Mouse (Mus musculus) CH12.LX (cell line): ENCODE results near the gene Brap. TPM values are rescaled to one million over a fixed set of nuclear protein-coding genes. Genes with fewer than 3 reads are reported as not detected.

Experiments used
- DNase-seq: peaks from one replicate; pipeline ENCODE4 v3.0.0-alpha.2; 2013; ENCODE audit errors: extremely low read depth
- H3K27ac ChIP-seq: 2 replicates; pipeline ENCODE4 v1.5.1; 2012; ENCODE audit warnings: low read depth, mild to moderate bottlenecking, control low read depth, moderate library complexity; ENCODE audit not compliant: insufficient read depth
- H3K27me3 ChIP-seq: replicated peaks from 2 replicates; pipeline ENCODE3; 2012; ENCODE audit warnings: inconsistent platforms
- H3K36me3 ChIP-seq, 2 experiments: replicated peaks in 1 of 2; 2 replicates each; pipeline versions ENCODE3 to v1.6.1; 2012; ENCODE audit warnings: inconsistent platforms in 1 of 2, low read length in 1 of 2, mild to moderate bottlenecking in 1 of 2, mixed read lengths in 1 of 2, moderate library complexity in 1 of 2; ENCODE audit not compliant: control insufficient read depth in 1 of 2, insufficient read depth in 1 of 2
- H3K4me1 ChIP-seq, 2 experiments: 2 replicates each; pipeline ENCODE4 v1.6.1; 2012; ENCODE audit warnings: inconsistent platforms in 1 of 2, moderate library complexity in 1 of 2; ENCODE audit not compliant: insufficient read depth in 2 of 2, control insufficient read depth in 1 of 2
- H3K4me2 ChIP-seq: 2 replicates; pipeline ENCODE4 v1.6.1; 2012; ENCODE audit warnings: low read depth, mild to moderate bottlenecking, control low read depth; ENCODE audit not compliant: poor library complexity, insufficient read depth, severe bottlenecking
- H3K4me3 ChIP-seq, 3 experiments: fragments of 150-350 bp in 1 of 3; sonication (generic) in 1 of 3; replicated peaks in 1 of 3; 2 replicates each; pipeline versions ENCODE3 to v1.5.1; 2011 to 2012; ENCODE audit warnings: low read depth in 2 of 3, low read length in 2 of 3, mild to moderate bottlenecking in 2 of 3, moderate library complexity in 2 of 3, control low read depth in 1 of 3, improper control_type of control experiment in 1 of 3, inconsistent platforms in 1 of 3, mixed read lengths in 1 of 3; ENCODE audit not compliant: poor library complexity in 1 of 3
- H3K79me2 ChIP-seq: replicated peaks from 2 replicates; pipeline ENCODE4 v1.6.1; 2012; ENCODE audit warnings: mild to moderate bottlenecking, moderate library complexity; ENCODE audit not compliant: control insufficient read depth, poor library complexity, insufficient read depth, severe bottlenecking; ENCODE audit errors: extremely low read depth
- H3K9ac ChIP-seq: 2 replicates; pipeline ENCODE4 v1.6.1; 2012; ENCODE audit warnings: low read depth, mild to moderate bottlenecking, control low read depth, moderate library complexity; ENCODE audit not compliant: insufficient read depth
- H3K9me3 ChIP-seq: replicated peaks from 2 replicates; pipeline ENCODE3; 2012; ENCODE audit warnings: low read length, inconsistent platforms, mixed read lengths
- CHD1 ChIP-seq: IDR thresholded peaks from 2 replicates; pipeline ENCODE4 v1.6.1; 2012; ENCODE audit warnings: low read depth, low read length, improper control_type of control experiment, inconsistent platforms
- ETS1 ChIP-seq: conservative IDR thresholded peaks from 2 replicates; pipeline ENCODE4 v1.6.1; 2012; ENCODE audit warnings: low read depth, mild to moderate bottlenecking, inconsistent platforms, low read length, improper control_type of control experiment, moderate library complexity
- GABPA ChIP-seq: IDR thresholded peaks from 2 replicates; pipeline ENCODE4 v1.6.1; 2012; ENCODE audit warnings: low read depth, low read length, improper control_type of control experiment, inconsistent platforms; ENCODE audit not compliant: insufficient replicate concordance
- HCFC1 ChIP-seq: IDR thresholded peaks from 2 replicates; pipeline ENCODE4 v1.6.1; 2012; ENCODE audit warnings: low read depth, mild to moderate bottlenecking, inconsistent platforms, low read length, improper control_type of control experiment
- JUN ChIP-seq: IDR thresholded peaks from 2 replicates; pipeline ENCODE4 v1.6.1; 2011; ENCODE audit warnings: low read depth, mild to moderate bottlenecking, low read length, improper control_type of control experiment, moderate library complexity; ENCODE audit not compliant: insufficient read depth
- MAX ChIP-seq: IDR thresholded peaks from 2 replicates; pipeline ENCODE4 v1.6.1; 2011; ENCODE audit warnings: low read length, improper control_type of control experiment
- MEF2A ChIP-seq: IDR thresholded peaks from 2 replicates; pipeline ENCODE4 v1.6.1; 2014; ENCODE audit warnings: low read depth, mild to moderate bottlenecking, inconsistent platforms, low read length, improper control_type of control experiment, borderline replicate concordance
- MXI1 ChIP-seq: IDR thresholded peaks from 2 replicates; pipeline ENCODE4 v1.6.1; 2011; ENCODE audit warnings: mild to moderate bottlenecking, low read depth, low read length, improper control_type of control experiment
- NELFE ChIP-seq: IDR thresholded peaks from 2 replicates; pipeline ENCODE4 v1.6.1; 2011; ENCODE audit warnings: low read depth, low read length, improper control_type of control experiment
- NRF1 ChIP-seq: IDR thresholded peaks from 2 replicates; pipeline ENCODE4 v1.6.1; 2014; ENCODE audit warnings: low read depth, mild to moderate bottlenecking, inconsistent platforms, low read length, improper control_type of control experiment, moderate library complexity
- POLR2AphosphoS2 ChIP-seq: IDR thresholded peaks from 2 replicates; pipeline ENCODE4 v1.6.1; 2011; ENCODE audit warnings: low read depth, low read length, improper control_type of control experiment
- RCOR1 ChIP-seq: conservative IDR thresholded peaks from 2 replicates; pipeline ENCODE4 v1.6.1; 2012; ENCODE audit warnings: low read depth, mild to moderate bottlenecking, inconsistent platforms, low read length, improper control_type of control experiment
- TBP ChIP-seq: conservative IDR thresholded peaks from 2 replicates; pipeline ENCODE4 v1.6.1; 2011; ENCODE audit warnings: low read depth, low read length, improper control_type of control experiment
- USF2 ChIP-seq: conservative IDR thresholded peaks from 2 replicates; pipeline ENCODE4 v1.6.1; 2011; ENCODE audit warnings: low read depth, low read length, improper control_type of control experiment
- ZC3H11A ChIP-seq: IDR thresholded peaks from 2 replicates; pipeline ENCODE4 v1.6.1; 2012; ENCODE audit warnings: low read depth, mild to moderate bottlenecking, inconsistent platforms, low read length, improper control_type of control experiment
- ZKSCAN1 ChIP-seq: IDR thresholded peaks from 2 replicates; pipeline ENCODE4 v1.6.1; 2012; ENCODE audit warnings: low read depth, inconsistent platforms, low read length, improper control_type of control experiment, borderline replicate concordance
- ZNF384 ChIP-seq: IDR thresholded peaks from 2 replicates; pipeline ENCODE4 v1.6.1; 2012; ENCODE audit warnings: low read depth, low read length, improper control_type of control experiment, inconsistent platforms
- dilution Hi-C: fragments of 300-500 bp; cut with MboI; formaldehyde crosslinking; loops from 2 replicates; pipeline ENCODE4 v1.14.3; 2020; ENCODE audit warnings: low sequenced_read_pairs; ENCODE audit not compliant: extremely low pct_unique_long_range_greater_than_20kb, extremely low pct_ligation_motif_present
- in situ Hi-C: fragments of 300-500 bp; cut with MboI; formaldehyde crosslinking; loops from 3 replicates; pipeline ENCODE4 v1.14.3; 2019; ENCODE audit warnings: low sequenced_read_pairs, low pct_ligation_motif_present, low pct_unique_long_range_greater_than_20kb, mixed read lengths
- polyA plus RNA-seq: library from polyadenylated mRNA; unstranded; fragments of >175 nt; gene quantifications from 2 replicates; pipeline ENCODE4 v1.2.1, GENCODE M21; 2012; ENCODE audit warnings: low read depth; ENCODE audit not compliant: insufficient read length
- total RNA-seq, 2 experiments: library from RNA; depleted of rRNA; stranded (reverse); fragments of 300-350 nt in 1 of 2; fragments of >200 nt in 1 of 2; gene quantifications; 2 replicates each; pipeline ENCODE4 v1.2.3; 2012 to 2014

Brap gene
- total and polyA plus RNA-seq, 3 experiments = 23.7 to 33.3 (median 29.8) TPM

GRCm38 (mm10) chr5:121632804-121633203 is 27.6 kb upstream of the Brap start:
- Histone ChIP-seq H3K36me3 (peaks cover 0 to 13% of the 10 kb centered on the region in 2 experiments), H3K4me3 (no peak overlapping the region), H3K9ac (no peak overlapping the region), H3K9me3 (no peaks in the 10 kb centered on the region), H3K4me1 (peaks cover 0 to 3% of the 10 kb centered on the region in 2 experiments; a peak in 3 of 4 replicates), H3K27me3 (no peaks in the 10 kb centered on the region), H3K4me2 (no peak overlapping the region), H3K27ac (no peak overlapping the region), H3K79me2 (no peaks in the 10 kb centered on the region)
- no peak for DNase-seq
- in situ Hi-C loops (no loop called here), dilution Hi-C loops (no loop called here)
- TF ChIP-seq POLR2AphosphoS2 (no peak), TBP (no peak), ZC3H11A (no peak), ZNF384 (no peak), NRF1 (no peak), GABPA (no peak), MAX (no peak), ETS1 (no peak), MEF2A (no peak)

GRCm38 (mm10) chr5:121634668-121635067 is 25.7 kb upstream of the Brap start:
- Histone ChIP-seq H3K27me3 (no peaks in the 10 kb centered on the region), H3K4me2 (no peak overlapping the region), H3K36me3 (peaks cover 0 to 11% of the 10 kb centered on the region in 2 experiments), H3K9ac (no peak overlapping the region)
- in situ Hi-C loops = no loop called here
- TF ChIP-seq RCOR1 (no peak), ZKSCAN1 (no peak), USF2 (no peak)
- TF ChIP-seq, all 38 proteins: peak for 0
- no peak for DNase-seq
- Histone ChIP-seq H3K9me3 (no peaks in the 10 kb centered on the region), H3K4me3 (no peak overlapping the region), H3K27ac (no peak overlapping the region), H3K79me2 (no peaks in the 10 kb centered on the region), H3K4me1 (no peaks in the 10 kb centered on the region; a peak in 3 of 4 replicates)
- dilution Hi-C loops = no loop called here

GRCm38 (mm10) chr5:121637296-121637695 is 23.1 kb upstream of the Brap start:
- Histone ChIP-seq H3K9ac (no peak overlapping the region), H3K9me3 (no peaks in the 10 kb centered on the region), H3K79me2 (no peaks in the 10 kb centered on the region), H3K4me2 (no peak overlapping the region), H3K27ac (no peak overlapping the region), H3K27me3 (no peaks in the 10 kb centered on the region), H3K4me1 (no peaks in the 10 kb centered on the region; a peak in 2 of 4 replicates), H3K4me3 (no peak overlapping the region), H3K36me3 (peaks cover 0 to 10% of the 10 kb centered on the region in 2 experiments)
- dilution Hi-C loops = no loop called here
- DNase-seq = no peak
- TF ChIP-seq JUN (no peak), CHD1 (no peak), NELFE (no peak), MXI1 (no peak), HCFC1 (no peak)
- in situ Hi-C loops = no loop called here
